Mouse (Mus musculus): ENCODE data around the gene Fus.

GRCm38 (mm10) chr7:128004150-128004486 lies 36.9 kb downstream of the Fus start:
- TF ChIP-seq CTCF (IDR thresholded peaks at IDR 0.05; ENCODE audit: control insufficient read depth, insufficient read depth, low read length) = no peak
- no peak for TF ChIP-seq POLR2A (IDR thresholded peaks at IDR 0.05; ENCODE audit: borderline replicate concordance, control insufficient read depth, low read depth, low read length)
